Mouse (Mus musculus) kidney, embryonic 15.5 days (tissue): ENCODE results near the gene Gm28043. TPM values are rescaled to one million over a fixed set of nuclear protein-coding genes. Genes with fewer than 3 reads are reported as not detected.
"Not testable (repeated sequence)": the region's sequence is repeated elsewhere in the genome, so short reads cannot be mapped to it uniquely, and the experiment has no call there.

Source experiments
- ATAC-seq: fragments of 200-750 bp; cut with Nextera tagmentation; replicated peaks from 2 replicates; pipeline ENCODE4 v1.8.0; 2017; ENCODE audit warnings: moderate TSS enrichment; ENCODE audit not compliant: low FRiP score
- H3K27ac ChIP-seq: fragments of 300-500 bp; sonication (generic); 2 replicates; pipeline ENCODE4 v1.5.1; 2015; ENCODE audit warnings: mild to moderate bottlenecking, inconsistent platforms
- H3K27me3 ChIP-seq: fragments of 300-500 bp; sonication (generic); 2 replicates; pipeline ENCODE4 v1.6.1; 2015; ENCODE audit warnings: inconsistent platforms
- H3K36me3 ChIP-seq: fragments of 300-500 bp; sonication (generic); 2 replicates; pipeline ENCODE4 v1.6.1; 2015; ENCODE audit warnings: inconsistent platforms
- H3K4me1 ChIP-seq: fragments of 300-500 bp; sonication (generic); 2 replicates; pipeline ENCODE4 v1.6.1; 2015; ENCODE audit warnings: inconsistent platforms
- H3K4me2 ChIP-seq: fragments of 300-500 bp; sonication (generic); 2 replicates; pipeline ENCODE4 v1.6.1; 2015; ENCODE audit warnings: moderate library complexity, mild to moderate bottlenecking, inconsistent platforms
- H3K4me3 ChIP-seq: fragments of 300-500 bp; sonication (generic); replicated peaks from 2 replicates; pipeline ENCODE4 v1.5.1; 2015; ENCODE audit warnings: mild to moderate bottlenecking, inconsistent platforms
- H3K9ac ChIP-seq: fragments of 300-500 bp; sonication (generic); 2 replicates; pipeline ENCODE4 v1.6.1; 2015; ENCODE audit warnings: mild to moderate bottlenecking, inconsistent platforms
- H3K9me3 ChIP-seq: fragments of 300-500 bp; sonication (generic); replicated peaks from 2 replicates; pipeline ENCODE4 v1.6.1; 2016; ENCODE audit warnings: inconsistent platforms
- WGBS: fragments of 180-500 bp; shearing (Covaris S2); methylation state at CpG from one replicate; pipeline ENCODE4 v1.1.7; 2015; ENCODE audit warnings: mixed read lengths; 5-methylcytosine and 5-hydroxymethylcytosine counted together
- polyA plus RNA-seq: library from polyadenylated mRNA; unstranded; fragments of >200 nt; fragmentation: Nextera tagmentation; extraction: Ambion mirVana; gene quantifications from 2 replicates; pipeline ENCODE4 v1.2.1, GENCODE M21; 2015

The Gm28043 gene
- polyA plus RNA-seq, 1 experiment from 2014 or later = 2.8 TPM

- WGBS = 82% methylated on average over 4 of the region's 4 CpGs
- H3K4me3 ChIP-seq = no peak overlapping the region
- no peak overlapping the region for H3K27ac ChIP-seq
- H3K4me2 ChIP-seq = no peak overlapping the region
- no peak for ATAC-seq
- H3K4me1 ChIP-seq = peaks cover 22% of the 10 kb centered on the region
- no peaks in the 10 kb centered on the region for H3K27me3 ChIP-seq
- H3K9ac ChIP-seq = no peak overlapping the region
- peaks cover 67% of the 10 kb centered on the region for H3K36me3 ChIP-seq
- H3K9me3 ChIP-seq = no peaks in the 10 kb centered on the region
Observed at GRCm38 (mm10) chr17:29702938-29703710, 88.4 kb downstream of the Gm28043 start.

- Histone ChIP-seq H3K9me3 (no peaks in the 10 kb centered on the region), H3K27me3 (no peaks in the 10 kb centered on the region), H3K4me2 (no peak overlapping the region), H3K36me3 (peaks cover 50% of the 10 kb centered on the region), H3K4me3 (no peak overlapping the region), H3K9ac (no peak overlapping the region), H3K4me1 (peaks cover 37% of the 10 kb centered on the region), H3K27ac (no peak overlapping the region)
- 30% methylated on average over 3 of the region's 3 CpGs for WGBS
- peak; percentile 56; the same call in 1 of the 2 replicates for ATAC-seq
Observed at GRCm38 (mm10) chr17:29704781-29705180, 90.1 kb downstream of the Gm28043 start.

- no peaks in the 10 kb centered on the region for H3K9me3 ChIP-seq
- peaks cover 48% of the 10 kb centered on the region for H3K4me1 ChIP-seq
- ATAC-seq = no peak
- 0 out of 2 replicates have a peak overlapping the region, but pooled peaks have one; percentile 33 for H3K27ac ChIP-seq
- 81% methylated on average over 5 of the region's 5 CpGs for WGBS
- no peak overlapping the region for H3K9ac ChIP-seq
- H3K27me3 ChIP-seq = no peaks in the 10 kb centered on the region
- peaks cover 39% of the 10 kb centered on the region for H3K36me3 ChIP-seq
- H3K4me3 ChIP-seq = no peak overlapping the region
- H3K4me2 ChIP-seq = no peak overlapping the region
Observed at GRCm38 (mm10) chr17:29705881-29706280, 91.2 kb downstream of the Gm28043 start.

- WGBS = 35% methylated on average over 5 of the region's 5 CpGs
- Histone ChIP-seq H3K9me3 (no peaks in the 10 kb centered on the region), H3K36me3 (peaks cover 27% of the 10 kb centered on the region), H3K9ac (no peak overlapping the region), H3K27me3 (no peaks in the 10 kb centered on the region), H3K4me3 (no peak overlapping the region), H3K27ac (peak overlapping the region; percentile 33; the same call in 1 of the 2 replicates), H3K4me2 (no peak overlapping the region), H3K4me1 (peaks cover 60% of the 10 kb centered on the region)
- ATAC-seq = no peak; the same call in 1 of the 2 replicates
Observed at GRCm38 (mm10) chr17:29706981-29707545, 92.4 kb downstream of the Gm28043 start.

- no peak overlapping the region for H3K4me2 ChIP-seq
Observed at GRCm38 (mm10) chr17:29708783-29709182, 94.1 kb downstream of the Gm28043 start.

GRCm38 (mm10) chr17:29710562-29711044, 95.9 kb downstream of the Gm28043 start:
- ATAC-seq = no peak
- Histone ChIP-seq H3K27ac (peak overlapping the region; percentile 5; the same call in 1 of the 2 replicates), H3K4me3 (no peak overlapping the region), H3K27me3 (no peaks in the 10 kb centered on the region), H3K36me3 (peaks cover 6% of the 10 kb centered on the region; the same call in 1 of the 2 replicates), H3K9me3 (no peaks in the 10 kb centered on the region), H3K4me1 (peaks cover 73% of the 10 kb centered on the region), H3K9ac (no peak overlapping the region), H3K4me2 (no peak overlapping the region)
- WGBS = 47% methylated on average over 11 of the region's 11 CpGs

More at GRCm38 (mm10) chr17:29708783-29709182, 94.1 kb downstream of the Gm28043 start:
- Histone ChIP-seq H3K27ac (no peak overlapping the region), H3K9me3 (no peaks in the 10 kb centered on the region), H3K36me3 (peaks cover 10% of the 10 kb centered on the region), H3K4me1 (peaks cover 73% of the 10 kb centered on the region), H3K27me3 (no peaks in the 10 kb centered on the region), H3K4me3 (no peak overlapping the region), H3K9ac (no peak overlapping the region)
- 82% methylated on average over 5 of the region's 5 CpGs for WGBS
- no peak for ATAC-seq

GRCm38 (mm10) chr17:29711076-29711744, 96.5 kb downstream of the Gm28043 start:
- Histone ChIP-seq H3K36me3 (peaks cover 6% of the 10 kb centered on the region; the same call in 1 of the 2 replicates), H3K27me3 (no peaks in the 10 kb centered on the region), H3K4me2 (no peak overlapping the region), H3K4me3 (no peak overlapping the region), H3K9me3 (no peaks in the 10 kb centered on the region), H3K27ac (peak overlapping the region; percentile 5; the same call in 1 of the 2 replicates), H3K4me1 (peaks cover 74% of the 10 kb centered on the region), H3K9ac (no peak overlapping the region)
- 60% methylated on average over 19 of the region's 19 CpGs for WGBS
- ATAC-seq = no peak

- H3K4me1 ChIP-seq = peaks cover 72% of the 10 kb centered on the region
- peak overlapping the region; percentile 64 for H3K27ac ChIP-seq
- H3K9ac ChIP-seq = no peak overlapping the region
- H3K4me3 ChIP-seq = no peak overlapping the region
- peak; percentile 41 for ATAC-seq
- no peaks in the 10 kb centered on the region for H3K27me3 ChIP-seq
- H3K4me2 ChIP-seq = no peak overlapping the region
- WGBS = 46% methylated on average over 8 of the region's 8 CpGs
- H3K9me3 ChIP-seq = no peaks in the 10 kb centered on the region
- H3K36me3 ChIP-seq = peaks cover 6% of the 10 kb centered on the region; the same call in 1 of the 2 replicates
Observed at GRCm38 (mm10) chr17:29711745-29712431, 97.2 kb downstream of the Gm28043 start.

GRCm38 (mm10) chr17:29712565-29712964, 97.9 kb downstream of the Gm28043 start:
- no peak for ATAC-seq
- Histone ChIP-seq H3K4me3 (no peak overlapping the region), H3K36me3 (peaks cover 6% of the 10 kb centered on the region; the same call in 1 of the 2 replicates), H3K9me3 (no peaks in the 10 kb centered on the region), H3K4me2 (no peak overlapping the region), H3K27me3 (no peaks in the 10 kb centered on the region), H3K9ac (no peak overlapping the region), H3K4me1 (peaks cover 69% of the 10 kb centered on the region), H3K27ac (peak overlapping the region; percentile 64)
- 46% methylated on average over 7 of the region's 7 CpGs for WGBS

- 97% methylated on average over 4 of the region's 4 CpGs for WGBS
- not testable (repeated sequence) for H3K9ac ChIP-seq
Observed at GRCm38 (mm10) chr17:29713734-29714133, 99.1 kb downstream of the Gm28043 start.

GRCm38 (mm10) chr17:29716732-29717445, 102.2 kb downstream of the Gm28043 start, which contains the start of gene Ccdc167:
Gene Ccdc167, minus strand, starts transcription at chr17:29717044.
- WGBS = 5% methylated on average over 41 of the region's 41 CpGs
- H3K9ac ChIP-seq = peak within 1 kb of the TSS; percentile 60

More at GRCm38 (mm10) chr17:29713734-29714133, 99.1 kb downstream of the Gm28043 start:
- H3K4me3 ChIP-seq, H3K27me3 ChIP-seq, H3K27ac ChIP-seq, H3K4me2 ChIP-seq, ATAC-seq, H3K36me3 ChIP-seq, H3K9me3 ChIP-seq: not testable (repeated sequence)
- peaks cover 59% of the 10 kb centered on the region for H3K4me1 ChIP-seq

More at GRCm38 (mm10) chr17:29716732-29717445, 102.2 kb downstream of the Gm28043 start, which contains the start of gene Ccdc167:
- peak within 1 kb of the TSS; percentile 84 for H3K4me2 ChIP-seq
- ATAC-seq = peak; percentile 94
- H3K27me3 ChIP-seq = no peaks in the 10 kb centered on the region
- H3K9me3 ChIP-seq = no peaks in the 10 kb centered on the region
- peak within 1 kb of the TSS; percentile 59 for H3K4me3 ChIP-seq
- peaks cover 6% of the 10 kb centered on the region; the same call in 1 of the 2 replicates for H3K36me3 ChIP-seq
- H3K27ac ChIP-seq = peak within 1 kb of the TSS; percentile 48
- H3K4me1 ChIP-seq = peaks cover 28% of the 10 kb centered on the region
